Mouse (Mus musculus) megakaryocyte, embryonic 14.5 days (primary cell): ENCODE measurements around the gene Pde4c.

Experiments
- FLI1 ChIP-seq: IDR thresholded peaks from 2 replicates; pipeline ENCODE4 v1.6.1; 2012; ENCODE audit warnings: low read length, inconsistent platforms, mixed read lengths
- GATA1 ChIP-seq: IDR thresholded peaks from 3 replicates; pipeline ENCODE4 v1.6.1; 2012; ENCODE audit warnings: mixed read lengths, low read length, inconsistent platforms, borderline replicate concordance

DNA sequence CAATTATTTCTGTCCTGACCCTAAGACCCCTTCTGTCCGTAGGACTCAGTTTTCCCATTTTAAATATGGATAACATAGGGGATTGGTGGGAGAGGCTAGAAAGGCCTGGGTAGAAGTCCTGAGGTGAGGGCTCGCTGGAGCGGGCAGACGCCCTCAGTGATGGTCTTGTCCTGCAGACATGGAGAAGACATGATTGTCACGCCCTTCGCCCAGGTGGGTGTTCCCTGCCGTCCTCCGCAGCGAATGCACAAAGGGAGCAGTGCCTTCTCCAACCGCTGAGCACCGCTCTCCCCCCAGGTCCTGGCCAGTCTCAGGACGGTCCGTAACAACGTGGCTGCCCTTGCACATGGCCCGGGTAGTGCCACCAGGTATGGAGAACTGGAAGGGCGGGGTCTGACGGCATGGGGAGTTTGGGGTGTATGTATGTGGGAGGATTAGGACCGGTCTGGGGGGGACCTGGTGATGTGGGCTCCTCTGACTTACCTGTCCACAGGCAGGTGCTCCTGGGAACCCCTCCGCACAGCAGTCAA is 22.2 kb downstream of the Pde4c start:
- no peak for TF ChIP-seq FLI1
- TF ChIP-seq GATA1: no peak
